Mouse (Mus musculus) G1E (cell line): Measurements from ENCODE around the gene Sgf29. TPM values are rescaled to one million over a fixed set of nuclear protein-coding genes. Genes with fewer than 3 reads are reported as not detected.

ENCODE experiments used
- ATAC-seq: 2 replicates; pipeline ENCODE4 v1.8.0; 2016; ENCODE audit warnings: mild to moderate bottlenecking; ENCODE audit not compliant: insufficient number of reproducible peaks, poor library complexity, low FRiP score, severe bottlenecking; ENCODE audit errors: extremely low read depth
- DNase-seq: peaks from one replicate; pipeline ENCODE4 v3.0.0; 2012; ENCODE audit warnings: low spot score
- H3K27me3 ChIP-seq: 2 replicates; pipeline ENCODE4 v1.6.1; 2012; ENCODE audit warnings: mild to moderate bottlenecking, low read length, inconsistent platforms; ENCODE audit not compliant: insufficient read depth
- H3K36me3 ChIP-seq: replicated peaks from 2 replicates; pipeline ENCODE3; 2012; ENCODE audit warnings: mild to moderate bottlenecking, inconsistent platforms
- H3K4me1 ChIP-seq: 2 replicates; pipeline ENCODE4 v1.6.1; 2012; ENCODE audit warnings: low read depth, low read length, inconsistent platforms, mixed read lengths; ENCODE audit not compliant: insufficient read depth
- H3K4me3 ChIP-seq: 2 replicates; pipeline ENCODE4 v1.5.1; 2012; ENCODE audit warnings: low read depth, mild to moderate bottlenecking, inconsistent platforms, low read length, moderate library complexity, mixed read lengths
- H3K9me3 ChIP-seq: replicated peaks from 2 replicates; pipeline ENCODE4 v1.6.1; 2012; ENCODE audit warnings: inconsistent platforms
- CTCF ChIP-seq: IDR thresholded peaks from 2 replicates; pipeline ENCODE4 v1.5.1; 2012; ENCODE audit warnings: low read depth, low read length, inconsistent platforms, mixed read lengths
- GATA1 ChIP-seq: IDR thresholded peaks from 2 replicates; pipeline ENCODE4 v1.6.1; 2012; ENCODE audit warnings: borderline replicate concordance, low read length, inconsistent platforms, mixed read lengths
- GATA2 ChIP-seq: IDR thresholded peaks from 2 replicates; pipeline ENCODE4 v1.6.1; 2012; ENCODE audit warnings: low read depth, low read length, inconsistent platforms, borderline replicate concordance
- POLR2AphosphoS5 ChIP-seq: IDR thresholded peaks from 2 replicates; pipeline ENCODE4 v1.6.1; 2012; ENCODE audit warnings: low read depth, low read length, inconsistent platforms; ENCODE audit not compliant: insufficient replicate concordance
- TAL1 ChIP-seq: conservative IDR thresholded peaks from 2 replicates; pipeline ENCODE4 v1.6.1; 2012; ENCODE audit warnings: low read depth, low read length, inconsistent platforms, mixed read lengths
- polyA plus RNA-seq: library from polyadenylated mRNA; stranded (reverse); fragments of >175 nt; gene quantifications from 2 replicates; pipeline ENCODE4 v1.2.3, GENCODE M21; 2012
- total RNA-seq, 2 experiments: library from RNA; stranded (forward) in 1 of 2; stranded (reverse) in 1 of 2; fragments of 200-1000 nt in 1 of 2; fragments of >200 nt in 1 of 2; fragmentation: Nextera tagmentation in 1 of 2; gene quantifications; 2 replicates each; pipeline ENCODE4 v1.2.3; 2014 to 2017

Sgf29 gene
- total and polyA plus RNA-seq, 3 experiments, result 36.8 to 159 (median 124) TPM

- ATAC-seq, result peak; percentile 56
- peak; percentile 73 for DNase-seq
- TF ChIP-seq GATA1 (no peak), GATA2 (no peak), CTCF (no peak), POLR2AphosphoS5 (no peak), TAL1 (no peak)
- H3K4me1 ChIP-seq, result peaks cover 59% of the 10 kb centered on the region
- no peaks in the 10 kb centered on the region for H3K27me3 ChIP-seq
- H3K36me3 ChIP-seq, result peaks cover 68% of the 10 kb centered on the region
- peak within 1 kb of the TSS; percentile 92 for H3K4me3 ChIP-seq
- H3K9me3 ChIP-seq, result no peaks in the 10 kb centered on the region
Measured at GRCm38 (mm10) chr7:126695210-126695611, 46.1 kb downstream of the Sgf29 start, which contains the start of gene Bola2. Gene Bola2, plus strand, starts transcription at chr7:126695401.

GRCm38 (mm10) chr7:126695631-126696207 is 46.6 kb downstream of the Sgf29 start, which contains the start of gene Slx1b:
Gene Slx1b, minus strand, starts transcription at chr7:126695784.
- Histone ChIP-seq H3K36me3 (peaks cover 71% of the 10 kb centered on the region), H3K27me3 (no peaks in the 10 kb centered on the region), H3K4me1 (peaks cover 64% of the 10 kb centered on the region), H3K4me3 (peak within 1 kb of the TSS; percentile 92), H3K9me3 (no peaks in the 10 kb centered on the region)
- TF ChIP-seq GATA1 (no peak), CTCF (peak; percentile 98)
- peak; percentile 94 for ATAC-seq
- peak; percentile 98 for DNase-seq

GRCm38 (mm10) chr7:126696303-126696702 is 47.2 kb downstream of the Sgf29 start:
- DNase-seq, result no peak
- Histone ChIP-seq H3K4me1 (peaks cover 70% of the 10 kb centered on the region), H3K4me3 (peak overlapping the region; percentile 92), H3K27me3 (no peaks in the 10 kb centered on the region), H3K36me3 (peaks cover 71% of the 10 kb centered on the region), H3K9me3 (no peaks in the 10 kb centered on the region)
- no peak for ATAC-seq
- TF ChIP-seq POLR2AphosphoS5 (no peak), CTCF (no peak)

GRCm38 (mm10) chr7:126696886-126697285 is 47.8 kb downstream of the Sgf29 start:
- peaks cover 71% of the 10 kb centered on the region for H3K36me3 ChIP-seq
- no peaks in the 10 kb centered on the region for H3K27me3 ChIP-seq
- H3K9me3 ChIP-seq, result no peaks in the 10 kb centered on the region
- no peak for DNase-seq
- ATAC-seq, result no peak
- peaks cover 76% of the 10 kb centered on the region for H3K4me1 ChIP-seq
- TF ChIP-seq CTCF, result no peak
- no peak for TF ChIP-seq POLR2AphosphoS5
- peak overlapping the region; percentile 92 for H3K4me3 ChIP-seq

GRCm38 (mm10) chr7:126697838-126698237 is 48.7 kb downstream of the Sgf29 start:
- DNase-seq (no peak), ATAC-seq (no peak)
- TF ChIP-seq CTCF (no peak), GATA2 (no peak), GATA1 (no peak), TAL1 (no peak), POLR2AphosphoS5 (no peak)
- Histone ChIP-seq H3K4me1 (peaks cover 78% of the 10 kb centered on the region), H3K27me3 (no peaks in the 10 kb centered on the region), H3K36me3 (peaks cover 69% of the 10 kb centered on the region), H3K9me3 (no peaks in the 10 kb centered on the region), H3K4me3 (no peak overlapping the region)

GRCm38 (mm10) chr7:126700063-126701015 is 51.2 kb downstream of the Sgf29 start:
- Histone ChIP-seq H3K4me1 (peaks cover 85% of the 10 kb centered on the region), H3K4me3 (peak overlapping the region; percentile 42; the same call in 1 of the 2 replicates), H3K36me3 (peaks cover 68% of the 10 kb centered on the region), H3K27me3 (peaks cover 19% of the 10 kb centered on the region), H3K9me3 (no peaks in the 10 kb centered on the region)
- ATAC-seq (no peak), DNase-seq (no peak)
- TF ChIP-seq GATA2 (no peak), TAL1 (no peak), GATA1 (no peak), POLR2AphosphoS5 (no peak), CTCF (no peak)

- H3K9me3 ChIP-seq, result no peaks in the 10 kb centered on the region
- ATAC-seq (peak; percentile 68), DNase-seq (peak; percentile 92)
- peaks cover 91% of the 10 kb centered on the region for H3K4me1 ChIP-seq
- peak overlapping the region; percentile 57; the same call in 1 of the 2 replicates for H3K4me3 ChIP-seq
- no peak for TF ChIP-seq GATA2
- peak; percentile 69 for TF ChIP-seq CTCF
- peaks cover 68% of the 10 kb centered on the region for H3K36me3 ChIP-seq
- peaks cover 27% of the 10 kb centered on the region for H3K27me3 ChIP-seq
Measured at GRCm38 (mm10) chr7:126701070-126701469, 52.0 kb downstream of the Sgf29 start.
